Mouse (Mus musculus): ENCODE results near the gene Zfp819. TPM values are rescaled to one million over a fixed set of nuclear protein-coding genes. Genes with fewer than 3 reads are reported as not detected.

Gene Zfp819
- polyA plus RNA-seq (2012; rRNA removed; ENCODE audit: low replicate concordance), result 0.22 TPM in 1 of 2 replicates, not detected in the other

DNA sequence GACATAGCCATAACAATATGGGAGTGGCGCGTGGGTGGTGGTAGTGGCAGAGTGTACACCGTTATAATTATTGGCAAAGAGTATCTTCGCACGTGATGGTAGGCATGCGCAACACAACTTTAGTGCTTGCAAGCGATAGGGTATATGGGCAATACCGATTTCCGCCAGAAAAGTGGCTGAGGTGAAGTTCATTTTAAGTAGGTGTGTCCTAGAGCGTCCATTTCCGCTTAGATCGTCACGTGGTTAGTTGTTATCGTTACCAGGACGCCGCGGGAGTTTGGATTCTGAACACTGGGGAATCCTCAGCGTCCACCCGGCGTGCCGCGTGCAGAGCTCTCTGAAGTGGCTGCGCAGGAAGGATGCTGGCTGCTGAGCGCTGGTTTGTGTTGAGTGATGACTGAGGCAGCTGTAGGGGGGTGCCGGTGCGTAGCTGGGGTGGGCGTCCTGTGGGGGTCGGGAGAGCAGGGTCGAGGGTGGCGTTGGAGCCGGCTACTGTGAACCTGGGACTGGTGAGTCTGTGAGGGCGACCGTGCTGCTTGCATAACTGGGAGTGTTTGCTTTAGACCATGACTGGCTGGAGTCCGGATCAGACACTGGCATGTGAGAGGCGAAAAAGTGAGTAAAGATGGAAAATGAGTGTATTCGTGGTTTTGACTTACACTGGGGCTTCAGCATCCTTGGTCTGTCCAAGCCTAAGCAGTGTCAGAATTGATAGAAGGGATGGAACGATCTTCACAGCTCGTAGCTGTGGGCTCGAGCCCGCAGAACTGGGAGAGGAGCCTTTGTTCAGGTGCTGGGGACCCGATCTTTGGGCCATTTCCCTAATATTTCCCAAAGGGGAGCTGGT, at the start of gene Zfp819:
Zfp819 (plus strand) TSS at position 274 of the 847 bp plus-strand sequence.

DNA sequence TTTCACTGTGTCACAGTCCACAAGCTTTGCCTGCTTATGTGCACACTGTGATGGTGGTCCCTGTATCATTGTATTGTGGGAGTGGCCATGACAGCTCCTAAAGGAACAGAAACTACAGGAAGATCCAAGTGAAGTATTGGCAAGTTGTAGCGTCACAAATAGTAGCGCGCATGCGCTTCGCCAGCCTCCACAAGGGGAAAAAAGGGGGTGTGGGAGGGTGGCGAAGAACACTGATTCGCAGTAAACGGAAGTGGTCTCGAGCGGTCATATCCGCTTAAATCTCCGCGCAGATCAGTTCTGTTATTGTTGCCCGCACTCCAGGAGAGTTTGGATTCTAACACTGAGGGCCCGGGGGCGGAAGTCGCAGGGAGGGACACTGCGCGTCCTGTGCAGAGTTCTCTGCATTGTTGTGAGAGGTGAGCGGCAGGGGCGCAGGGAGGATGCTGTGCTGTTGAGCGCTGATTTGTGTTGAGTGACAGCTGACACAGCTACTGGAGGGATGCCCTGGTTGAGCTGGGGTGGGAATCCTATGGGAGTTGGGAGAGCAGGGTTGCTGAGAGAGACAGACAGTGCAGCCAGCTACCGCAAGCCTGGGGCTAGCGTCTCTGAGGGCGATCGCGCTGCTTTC, 44.8 kb upstream of the Zfp819 start, which contains the start of gene Zfp658:
Zfp658 (plus strand) TSS at position 251 of the 628 bp plus-strand sequence.

GRCm38 (mm10) chr7:43579440-43580171, 27.4 kb upstream of the Zfp819 start, which contains the start of gene Zfp719:
Gene Zfp719, plus strand, starts transcription at chr7:43579610.

GRCm38 (mm10) chr7:43634500-43634899, 27.5 kb downstream of the Zfp819 start, which contains the start of gene Ceacam18:
Gene Ceacam18, plus strand, starts transcription at chr7:43634707.

DNA sequence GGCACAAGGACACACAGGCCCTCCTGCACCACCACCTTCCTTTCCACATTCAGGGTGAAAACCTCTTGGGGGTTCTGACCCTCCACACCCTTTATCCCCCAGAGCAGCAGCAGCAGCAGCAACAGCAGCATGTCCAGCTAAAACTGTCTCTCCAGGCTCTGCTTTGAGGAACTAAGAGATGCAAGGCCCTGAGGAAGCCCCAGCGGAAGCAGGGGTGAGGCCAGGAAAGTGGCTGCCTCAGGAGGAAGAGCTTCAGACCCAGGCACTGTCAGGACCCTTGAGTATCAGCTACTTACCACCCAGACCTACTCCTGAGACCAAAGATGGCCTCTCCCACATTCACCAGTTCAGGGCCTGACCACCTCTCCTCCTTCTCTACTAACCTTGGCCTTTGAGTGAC, 53.0 kb downstream of the Zfp819 start, which contains the start of gene Siglece:
Siglece (minus strand) TSS at position 160 of the 400 bp plus-strand sequence.

Other genes starting within 250 kb of the Zfp819 start
- 1.4 and 6.1 TPM in 2 replicates for gene Siglecg, start 199.0 kb upstream of the Zfp819 start, polyA plus RNA-seq (2012; rRNA removed; ENCODE audit: low replicate concordance)
- not detected in 2 replicates for gene Lim2, start 179.5 kb upstream of the Zfp819 start, polyA plus RNA-seq (2012; rRNA removed; ENCODE audit: low replicate concordance)
- gene Nkg7, start 170.1 kb upstream of the Zfp819 start, polyA plus RNA-seq (2012; rRNA removed; ENCODE audit: low replicate concordance), result 7.4 and 37.4 TPM in 2 replicates
- not detected in 2 replicates for gene Cldnd2, start 166.4 kb upstream of the Zfp819 start, polyA plus RNA-seq (2012; rRNA removed; ENCODE audit: low replicate concordance)
- 33.2 and 35.1 TPM in 2 replicates for gene Etfb, start 163.1 kb upstream of the Zfp819 start, polyA plus RNA-seq (2012; rRNA removed; ENCODE audit: low replicate concordance)
- gene Gm45233, start 163.0 kb upstream of the Zfp819 start, polyA plus RNA-seq (2012; rRNA removed; ENCODE audit: low replicate concordance), result 0.16 TPM in 1 of 2 replicates, not detected in the other
- gene Vsig10l, start 144.0 kb upstream of the Zfp819 start, polyA plus RNA-seq (2012; rRNA removed; ENCODE audit: low replicate concordance), result 2.7 and 3.0 TPM in 2 replicates
- gene Iglon5, start 117.1 kb upstream of the Zfp819 start, polyA plus RNA-seq (2012; rRNA removed; ENCODE audit: low replicate concordance), result 1.6 and 1.9 TPM in 2 replicates
- gene 4931406B18Rik, start 101.2 kb upstream of the Zfp819 start, polyA plus RNA-seq (2012; rRNA removed; ENCODE audit: low replicate concordance), result not detected in 2 replicates
- 1.4 and 3.5 TPM in 2 replicates for gene Cd33, start 62.7 kb upstream of the Zfp819 start, polyA plus RNA-seq (2012; rRNA removed; ENCODE audit: low replicate concordance)
- 0.15 TPM in 2 replicates for gene Zfp658, start 44.9 kb upstream of the Zfp819 start, polyA plus RNA-seq (2012; rRNA removed; ENCODE audit: low replicate concordance)
- gene Zfp719, start 27.6 kb upstream of the Zfp819 start, polyA plus RNA-seq (2012; rRNA removed; ENCODE audit: low replicate concordance), result 0.14 and 0.43 TPM in 2 replicates
- 46.9 and 47.2 TPM in 2 replicates for gene Ceacam18, start 27.5 kb downstream of the Zfp819 start, polyA plus RNA-seq (2012; rRNA removed; ENCODE audit: low replicate concordance)
- 2.9 and 5.0 TPM in 2 replicates for gene Siglece, start 53.0 kb downstream of the Zfp819 start, polyA plus RNA-seq (2012; rRNA removed; ENCODE audit: low replicate concordance)
- gene Ctu1, start 64.8 kb downstream of the Zfp819 start, polyA plus RNA-seq (2012; rRNA removed; ENCODE audit: low replicate concordance), result 7.8 and 10.7 TPM in 2 replicates
- gene Klk14, start 83.2 kb downstream of the Zfp819 start, polyA plus RNA-seq (2012; rRNA removed; ENCODE audit: low replicate concordance), result 0.08 and 0.09 TPM in 2 replicates
- not detected in 2 replicates for gene Klk13, start 105.4 kb downstream of the Zfp819 start, polyA plus RNA-seq (2012; rRNA removed; ENCODE audit: low replicate concordance)
- gene Klk12, start 161.7 kb downstream of the Zfp819 start, polyA plus RNA-seq (2012; rRNA removed; ENCODE audit: low replicate concordance), result not detected in 2 replicates
- gene Klk11, start 167.4 kb downstream of the Zfp819 start, polyA plus RNA-seq (2012; rRNA removed; ENCODE audit: low replicate concordance), result 0.21 TPM in 1 of 2 replicates, not detected in the other
- gene Klk10, start 173.9 kb downstream of the Zfp819 start, polyA plus RNA-seq (2012; rRNA removed; ENCODE audit: low replicate concordance), result 0.28 and 0.37 TPM in 2 replicates
- not detected in 2 replicates for gene Klk9, start 184.7 kb downstream of the Zfp819 start, polyA plus RNA-seq (2012; rRNA removed; ENCODE audit: low replicate concordance)
- 1.2 and 2.8 TPM in 2 replicates for gene Klk8, start 190.4 kb downstream of the Zfp819 start, polyA plus RNA-seq (2012; rRNA removed; ENCODE audit: low replicate concordance)
- not detected in 2 replicates for gene Klk7, start 204.1 kb downstream of the Zfp819 start, polyA plus RNA-seq (2012; rRNA removed; ENCODE audit: low replicate concordance)
- gene Klk6, start 217.3 kb downstream of the Zfp819 start, polyA plus RNA-seq (2012; rRNA removed; ENCODE audit: low replicate concordance), result not detected in 2 replicates
- gene Klk5, start 234.8 kb downstream of the Zfp819 start, polyA plus RNA-seq (2012; rRNA removed; ENCODE audit: low replicate concordance), result not detected in 2 replicates